ENCODE assay signal across 22 mouse cellular contexts in the genomic region with DNA sequence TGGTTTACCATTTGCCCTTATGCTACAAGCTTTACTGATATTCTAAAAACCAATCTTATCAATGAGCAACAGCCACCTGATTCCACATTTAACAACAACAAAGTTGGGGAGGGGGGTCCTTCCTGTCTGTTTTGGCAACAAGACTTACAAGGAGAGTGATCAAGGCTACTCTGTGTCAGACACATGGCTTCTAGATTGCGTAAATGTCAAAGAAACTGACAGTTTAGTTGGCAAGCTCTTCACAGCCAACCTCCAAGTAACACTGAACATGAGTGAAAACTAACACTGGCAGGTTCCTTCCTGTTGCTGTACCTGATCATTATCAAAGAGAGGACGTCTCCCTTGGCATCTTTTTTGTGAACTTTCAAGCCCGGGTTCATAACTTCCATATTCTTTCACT.
DNase-seq lines count a peak whose midpoint lies in the region; ATAC-seq and TF ChIP-seq lines count a peak whose summit lies in the region.
"Had no signal": no experiment of that assay in that cellular context is flagged by ENCODE, and none has a peak within 500 bp of the region (broad histone marks: within the 10 kb centered on the region; RNA-seq: fewer than 3 reads in every experiment).

No protein-coding gene starts in this region.

- DNase-seq in adrenal gland, postnatal 10 days: peak; percentile 5
- no peak for DNase-seq in adrenal gland, postnatal 25 days
- DNase-seq in G1E (ENCODE audit: low spot score): peak; percentile 27
- peak; percentile 40 for DNase-seq in fat pad, adult 2 months (ENCODE audit: extremely low read depth, low read depth, low spot score)
- peak; percentile 22 for DNase-seq in naive thymus-derived CD4-positive, alpha-beta T cell, adult 2 months (ENCODE audit: low read depth)
- no peak for DNase-seq in hindbrain, postnatal 0 days (ENCODE audit: low spot score)
- DNase-seq in urinary bladder, postnatal 25 days (ENCODE audit: low spot score): no peak
- DNase-seq: cerebellum, adult 11-12 months; heart, postnatal 10 days; kidney, postnatal 4 days; layer of hippocampus, adult 9-11 months; left cerebral cortex, postnatal 4 days; liver; lung, adult 18-20 months; lung, postnatal 36 days; right cerebral cortex, adult 18-20 months had no signal

- ATAC-seq in G1E (ENCODE audit: extremely low read depth, insufficient number of reproducible peaks, low FRiP score, poor library complexity, severe bottlenecking): peak; percentile 37
- no peak for ATAC-seq in hindbrain, postnatal 0 days
- ATAC-seq: intestine, embryonic 15.5 days had no signal

- no peak for TF ChIP-seq CTCF in G1E (IDR thresholded peaks at IDR 0.05; ENCODE audit: low read depth, low read length)
- no peak for TF ChIP-seq CTCF in hindbrain, postnatal 0 days (IDR thresholded peaks at IDR 0.05; ENCODE audit: low read depth)

- H3K27ac ChIP-seq in hindbrain, postnatal 0 days: no peak overlapping the region
- H3K27ac ChIP-seq: hindbrain, embryonic 12.5 days; intestine, embryonic 15.5 days; left cerebral cortex, adult 2 months; midbrain, embryonic 10.5 days; neural tube, embryonic 13.5 days had no signal

- no peak overlapping the region for H3K9ac ChIP-seq in hindbrain, postnatal 0 days (replicated peaks; ENCODE audit: low read length)
- H3K9ac ChIP-seq: hindbrain, embryonic 12.5 days; intestine, embryonic 15.5 days; neural tube, embryonic 13.5 days had no signal

- peaks cover 20% of the 10 kb centered on the region for H3K4me1 ChIP-seq in G1E (ENCODE audit: insufficient read depth, low read depth, low read length)
- H3K4me1 ChIP-seq in hindbrain, postnatal 0 days (ENCODE audit: insufficient read depth, low read length): no peaks in the 10 kb centered on the region
- H3K4me1 ChIP-seq: intestine, embryonic 15.5 days; midbrain, embryonic 10.5 days had no signal

- H3K4me3 ChIP-seq in G1E (ENCODE audit: low read depth, low read length): no peak overlapping the region
- no peak overlapping the region for H3K4me3 ChIP-seq in hindbrain, postnatal 0 days (ENCODE audit: low read length)
- H3K4me3 ChIP-seq: hindbrain, embryonic 12.5 days; intestine, embryonic 15.5 days; left cerebral cortex, adult 2 months; midbrain, embryonic 10.5 days; neural tube, embryonic 13.5 days had no signal

- H3K9me3 ChIP-seq in G1E (replicated peaks): no peaks in the 10 kb centered on the region
- no peaks in the 10 kb centered on the region for H3K9me3 ChIP-seq in hindbrain, postnatal 0 days (ENCODE audit: low read length)
- H3K9me3 ChIP-seq: hindbrain, embryonic 12.5 days; intestine, embryonic 15.5 days; midbrain, embryonic 10.5 days; neural tube, embryonic 13.5 days had no signal

- H3K4me2 ChIP-seq in hindbrain, postnatal 0 days (ENCODE audit: low read depth, low read length): no peak overlapping the region
- H3K4me2 ChIP-seq: heart, embryonic 11.5 days; hindbrain, embryonic 12.5 days; intestine, embryonic 15.5 days; neural tube, embryonic 13.5 days had no signal

- 94% methylated on average over 3 of the region's 3 CpGs for WGBS in hindbrain, postnatal 0 days

- peaks cover 38% of the 10 kb centered on the region for H3K36me3 ChIP-seq in G1E (replicated peaks)
- H3K36me3 ChIP-seq in hindbrain, postnatal 0 days (ENCODE audit: insufficient read depth, low read length): no peaks in the 10 kb centered on the region
- H3K36me3 ChIP-seq: hindbrain, embryonic 12.5 days; intestine, embryonic 15.5 days; midbrain, embryonic 10.5 days; neural tube, embryonic 13.5 days had no signal

- H3K27me3 ChIP-seq in G1E (ENCODE audit: insufficient read depth, low read length): no peaks in the 10 kb centered on the region
- H3K27me3 ChIP-seq in hindbrain, postnatal 0 days (ENCODE audit: insufficient read depth, low read length): no peaks in the 10 kb centered on the region
- H3K27me3 ChIP-seq: hindbrain, embryonic 12.5 days; intestine, embryonic 15.5 days; neural tube, embryonic 13.5 days had no signal

Comparison
In these comparisons a context has a peak if more than half of its experiments do, and no peak if none do; other contexts are left out.
1. DNase-seq: peak in adrenal gland, postnatal 10 days (single experiment), G1E (single experiment), fat pad, adult 2 months (single experiment) and naive thymus-derived CD4-positive, alpha-beta T cell, adult 2 months (single experiment); none in adrenal gland, postnatal 25 days (single experiment), hindbrain, postnatal 0 days (single experiment) and urinary bladder, postnatal 25 days (single experiment).